Mouse (Mus musculus) CD4-positive helper T cell, adult 2 months (primary cell): ENCODE data around the gene Stxbp5.
"Not testable (repeated sequence)": the region's sequence is repeated elsewhere in the genome, so short reads cannot be mapped to it uniquely, and the experiment has no call there.

Source experiments
- DNase-seq: peaks from one replicate; pipeline ENCODE4 v3.0.0-alpha.2; 2012; ENCODE audit warnings: low read depth, missing footprints, low spot score

The Stxbp5 gene

DNA sequence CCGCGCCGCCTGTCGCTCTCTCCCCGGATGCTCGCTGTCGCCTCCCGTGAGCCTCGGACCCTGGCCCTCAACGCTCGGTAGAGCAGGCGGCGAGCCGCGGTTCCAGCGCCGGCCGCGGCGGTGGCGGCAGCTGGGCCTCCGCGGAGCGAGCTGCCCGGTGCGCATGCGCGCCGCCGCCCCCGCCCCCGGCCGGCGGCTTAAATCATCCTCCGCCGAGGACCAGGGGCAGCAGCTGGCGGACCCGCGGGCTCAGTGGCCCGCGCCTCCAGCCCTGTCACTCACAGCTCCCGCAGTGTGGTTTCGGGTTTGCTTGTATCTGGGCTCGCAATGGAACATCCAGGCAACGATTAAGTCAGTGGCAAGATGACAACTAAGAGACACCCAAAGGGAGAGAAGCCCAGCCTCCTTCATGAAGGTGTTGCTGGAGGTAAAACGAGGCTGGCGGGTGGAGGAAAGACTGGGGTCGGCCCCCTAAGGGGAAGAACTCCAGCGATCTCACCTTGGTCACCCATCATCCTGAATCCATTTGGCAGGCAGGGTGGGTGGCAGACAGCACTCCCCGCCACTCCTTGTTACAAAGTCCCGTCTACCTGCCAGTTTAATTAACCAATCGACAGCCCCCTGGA, at the start of gene Stxbp5:
TSS of gene Stxbp5 (minus strand) at position 9 of the 626 bp plus-strand sequence.
- DNase-seq: peak; percentile 87

- DNase-seq: no peak
Observed at GRCm38 (mm10) chr10:9912395-9912794, 11.5 kb upstream of the Stxbp5 start.

GRCm38 (mm10) chr10:9907919-9908502, 7.1 kb upstream of the Stxbp5 start:
- no peak for DNase-seq

DNA sequence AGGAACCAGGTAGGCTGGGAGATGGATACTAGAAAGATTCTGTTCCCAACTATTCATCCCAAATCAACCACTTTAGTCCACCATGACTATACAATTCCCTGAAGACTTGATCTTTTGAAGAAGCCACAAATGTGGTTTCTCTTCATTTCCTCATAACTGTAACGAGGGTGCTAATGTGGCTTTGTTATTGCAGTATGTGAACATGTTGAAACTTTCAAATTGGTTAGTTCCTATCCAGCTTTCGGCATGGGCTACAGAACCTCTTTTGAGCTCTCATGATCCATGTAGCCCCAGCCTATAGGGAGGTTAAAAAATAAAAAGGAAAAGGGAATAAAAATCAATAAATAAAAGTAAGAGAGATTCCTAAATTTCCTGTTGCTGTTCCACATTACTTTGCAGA, 6.6 kb upstream of the Stxbp5 start:
- no peak for DNase-seq

- no peak for DNase-seq
Observed at GRCm38 (mm10) chr10:9906185-9906584, 5.3 kb upstream of the Stxbp5 start.

- peak; percentile 95 for DNase-seq
Observed at GRCm38 (mm10) chr10:9901697-9902239, 889 bp upstream of the Stxbp5 start.

- DNase-seq: peak; percentile 53
Observed at GRCm38 (mm10) chr10:9900315-9901070, 386 bp downstream of the Stxbp5 start.

GRCm38 (mm10) chr10:9899816-9900215, 1.1 kb downstream of the Stxbp5 start:
- DNase-seq: peak; percentile 41

GRCm38 (mm10) chr10:9899086-9899485, 1.8 kb downstream of the Stxbp5 start:
- peak; percentile 7 for DNase-seq

DNA sequence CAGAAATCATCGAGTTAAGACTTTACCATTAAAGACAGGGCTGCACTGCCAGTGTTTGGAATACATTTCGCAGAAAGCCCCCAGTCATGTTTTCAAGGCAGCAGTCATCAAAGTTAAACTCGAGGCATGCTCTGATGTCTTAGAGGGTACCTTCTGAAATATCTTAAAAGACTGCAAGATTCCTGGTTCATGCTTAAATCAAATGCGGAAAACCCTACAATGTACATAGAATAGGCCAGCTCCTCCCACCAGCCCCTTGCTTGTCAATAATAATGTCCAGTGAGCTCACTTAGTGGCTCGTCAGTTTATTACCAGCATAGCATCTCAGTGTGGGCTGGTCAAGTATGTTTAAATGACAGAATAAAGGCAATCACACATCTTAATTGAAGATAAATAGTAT, 3.0 kb downstream of the Stxbp5 start:
- no peak for DNase-seq

GRCm38 (mm10) chr10:9893562-9893961, 7.3 kb downstream of the Stxbp5 start:
- no peak for DNase-seq

DNA sequence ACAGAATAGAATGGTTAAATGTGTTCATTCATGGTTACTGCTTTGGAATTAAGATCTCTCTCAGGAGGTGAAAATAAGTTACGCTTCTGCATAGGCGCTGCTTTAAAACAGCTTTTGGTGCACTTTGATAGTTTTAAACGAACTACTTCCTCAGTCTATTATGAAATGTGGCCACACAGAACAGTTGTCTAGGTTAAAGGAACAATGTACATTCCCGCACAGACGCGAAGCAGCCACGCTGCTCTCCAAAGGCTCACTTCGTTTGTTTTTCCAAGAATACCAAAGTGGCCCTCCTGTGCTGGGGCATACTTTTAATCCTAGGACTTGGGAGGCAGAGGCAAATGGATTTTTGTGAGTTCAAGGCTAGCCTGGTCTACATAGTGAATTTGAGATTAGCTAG, 11.2 kb downstream of the Stxbp5 start:
- no peak for DNase-seq

DNA sequence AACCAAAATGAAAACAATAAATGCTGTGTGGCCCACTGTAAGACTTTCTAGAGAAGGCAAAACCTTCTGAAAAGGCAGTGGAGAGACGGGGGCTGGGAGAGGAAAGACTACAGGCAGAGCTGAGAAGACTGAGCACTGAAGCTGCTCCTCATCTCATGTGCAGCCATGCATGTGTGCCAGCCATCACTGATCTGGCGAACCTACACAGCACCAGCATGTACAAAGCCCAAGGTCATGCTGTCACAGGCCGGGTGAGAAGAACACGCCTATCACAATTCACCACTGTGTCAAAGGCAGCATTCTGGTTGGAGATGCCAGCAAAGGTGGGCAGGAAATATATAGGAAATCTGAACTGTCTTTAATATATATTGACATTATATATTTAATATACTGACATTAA, 12.2 kb downstream of the Stxbp5 start:
- DNase-seq: no peak

GRCm38 (mm10) chr10:9881781-9882320, 19.0 kb downstream of the Stxbp5 start:
- not testable (repeated sequence) for DNase-seq

GRCm38 (mm10) chr10:9880070-9880728, 20.7 kb downstream of the Stxbp5 start:
- DNase-seq: peak; percentile 9

DNA sequence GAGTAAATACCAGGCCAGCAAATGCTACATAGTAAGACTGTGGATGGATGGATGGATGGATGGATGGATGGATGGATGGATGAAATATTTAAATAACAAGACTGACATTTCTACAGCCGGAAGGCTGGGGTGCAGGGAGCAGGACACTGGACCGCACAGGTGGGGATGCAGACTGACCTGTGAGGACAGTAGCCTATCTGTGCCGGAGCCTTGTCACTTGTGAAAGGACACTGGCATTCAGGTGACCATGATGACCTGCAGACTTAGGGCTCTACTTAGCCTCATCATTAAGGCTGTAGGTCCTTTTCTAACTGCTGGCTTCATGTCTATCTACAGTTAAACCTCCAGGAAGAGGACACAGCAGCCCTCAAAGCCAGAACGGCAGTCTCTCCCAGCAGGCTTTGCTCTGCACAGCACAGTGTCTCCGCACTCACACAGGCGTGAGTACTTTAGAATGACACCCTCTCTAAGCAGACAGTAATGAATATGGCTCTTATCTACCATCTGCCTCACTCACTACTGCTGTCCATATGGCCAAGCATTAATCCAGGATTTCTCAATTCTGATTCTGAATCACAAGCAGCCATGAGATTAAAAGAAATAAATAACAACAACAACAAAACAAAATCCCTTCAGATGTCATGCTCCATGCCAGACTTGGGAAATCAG, 21.9 kb downstream of the Stxbp5 start:
- no peak for DNase-seq

DNA sequence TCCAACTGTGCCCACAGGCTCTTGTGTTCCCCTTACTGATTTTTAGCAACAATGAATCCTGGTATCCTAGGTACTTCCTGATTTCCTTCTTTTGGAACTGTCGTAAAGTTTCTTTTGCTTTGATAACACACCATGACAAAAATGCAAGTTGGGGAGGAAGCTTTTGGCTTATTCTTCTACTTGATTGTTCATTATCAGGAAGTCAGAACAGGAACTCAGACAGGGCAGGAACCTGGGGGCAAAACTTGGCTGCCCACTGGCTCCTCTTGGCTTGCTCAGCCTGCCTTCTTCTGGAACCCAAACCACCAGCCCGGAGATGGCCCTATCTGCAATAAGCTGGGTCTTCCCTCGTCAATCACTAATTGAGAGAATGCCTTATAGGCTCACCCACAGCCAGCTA, 25.0 kb downstream of the Stxbp5 start:
- no peak for DNase-seq

GRCm38 (mm10) chr10:9872143-9872542, 28.7 kb downstream of the Stxbp5 start:
- DNase-seq: no peak

DNA sequence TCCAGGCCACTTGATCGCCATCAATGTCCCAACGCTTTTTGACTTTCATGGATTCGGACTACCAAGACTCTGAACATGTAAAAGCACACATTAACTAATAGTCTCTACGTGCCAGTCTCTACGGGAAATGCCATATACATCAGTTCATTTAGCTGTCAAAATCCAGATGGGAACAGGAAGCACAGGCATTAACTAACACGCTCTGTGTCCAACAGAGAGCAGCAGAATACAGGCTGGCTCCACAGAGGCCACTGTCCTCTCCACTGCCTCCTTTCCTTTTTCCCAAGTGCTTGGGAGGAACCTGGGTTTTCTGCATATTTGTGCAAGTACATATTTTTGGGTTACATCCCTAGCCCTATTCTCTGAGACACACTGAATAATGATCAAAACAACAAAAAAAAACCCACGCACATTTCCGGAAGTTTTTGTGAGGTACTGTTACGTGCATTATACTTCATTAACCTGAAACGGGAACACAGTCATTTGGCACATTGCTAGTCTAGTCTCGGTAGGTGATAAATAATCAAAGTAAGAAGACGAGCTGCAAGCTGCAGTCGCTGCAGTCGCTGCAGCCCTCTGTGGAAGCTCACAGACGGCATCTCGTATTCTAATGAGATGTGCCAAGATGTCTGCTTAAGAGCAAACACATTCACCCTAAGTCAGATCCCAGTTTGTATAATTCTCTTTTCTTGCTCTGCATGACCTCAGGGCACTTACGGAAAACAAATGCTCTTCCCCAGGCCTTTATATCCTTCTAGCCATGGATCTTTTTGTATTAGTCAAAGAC, 33.9 kb downstream of the Stxbp5 start:
- no peak for DNase-seq

DNA sequence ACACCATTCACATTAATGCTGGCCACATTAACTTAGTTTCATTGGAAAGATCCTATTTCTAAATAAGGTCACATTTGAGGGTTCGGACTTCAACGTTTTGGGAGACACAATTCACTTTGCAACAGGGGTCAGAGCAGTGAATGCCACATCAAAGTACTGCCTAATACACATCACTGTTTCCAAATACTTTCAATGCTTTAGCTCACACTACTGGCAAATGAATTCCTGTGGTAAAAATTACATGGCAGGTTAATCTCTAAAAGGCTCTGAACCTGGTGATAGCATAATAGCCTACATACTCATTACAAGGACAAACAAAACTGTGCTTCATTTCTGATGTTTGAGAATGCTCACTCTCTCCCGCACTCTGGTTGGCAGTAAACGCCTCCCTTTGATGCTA, 40.9 kb downstream of the Stxbp5 start:
- DNase-seq: no peak
